In the genomic region with DNA sequence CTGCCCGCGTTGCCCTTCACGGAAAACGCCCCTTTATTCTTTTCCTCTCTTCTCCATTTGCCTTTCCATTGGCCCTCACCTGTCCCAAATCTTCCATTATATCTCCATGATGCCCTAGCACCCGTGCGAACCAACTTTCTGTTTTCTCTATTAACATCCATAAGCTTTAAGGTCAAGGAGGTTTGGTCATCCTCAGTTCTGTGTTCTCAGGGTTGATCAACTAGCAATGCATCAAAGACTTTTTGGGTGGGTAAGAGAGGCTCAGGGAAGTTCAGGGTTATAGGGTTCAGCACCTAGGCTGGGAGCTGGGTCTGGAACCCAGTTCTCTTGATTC, we compare ENCODE assay signal across 8 mouse cellular contexts. TPM values are rescaled to one million over a fixed set of nuclear protein-coding genes. Genes with fewer than 3 reads are reported as not detected.
A peak's percentile ranks its signal among the peaks of the same experiment; 100 is the strongest.
DNase-seq lines count a peak whose midpoint lies in the region; ATAC-seq and TF ChIP-seq lines count a peak whose summit lies in the region.

TSS of gene Sept3 (plus strand) at position 301 of the 334 bp plus-strand sequence.

- peak within 1 kb of the TSS; percentile 48; the same call in 1 of the 2 replicates for H3K9ac ChIP-seq in heart, embryonic 11.5 days (ENCODE audit: low read depth, low read length)
- peak within 1 kb of the TSS; percentile 79 for H3K9ac ChIP-seq in ES-Bruce4 (ENCODE audit: low read depth, poor library complexity, severe bottlenecking)
- H3K9ac ChIP-seq in hindbrain, embryonic 13.5 days: peak within 1 kb of the TSS; percentile 98
- H3K9ac ChIP-seq in liver, embryonic 14.5 days (replicated peaks): no peak within 1 kb of the TSS

- no peaks in the 10 kb centered on the region for H3K9me3 ChIP-seq in heart, embryonic 11.5 days (replicated peaks; ENCODE audit: control insufficient read depth, low read length)
- no peaks in the 10 kb centered on the region for H3K9me3 ChIP-seq in ES-Bruce4 (replicated peaks; ENCODE audit: control insufficient read depth, insufficient read depth, low read length, poor library complexity, severe bottlenecking)
- no peaks in the 10 kb centered on the region for H3K9me3 ChIP-seq in hindbrain, embryonic 13.5 days
- no peaks in the 10 kb centered on the region for H3K9me3 ChIP-seq in liver, embryonic 14.5 days (ENCODE audit: control insufficient read depth, low read length)

- no peak for DNase-seq in heart, adult 8-10 months (ENCODE audit: low spot score)
- DNase-seq in liver, embryonic 14.5 days (ENCODE audit: low read depth in 3 of 3, low spot score in 3 of 3): no peak
- DNase-seq in urinary bladder, adult 18-20 months (ENCODE audit: low spot score in 2 of 2): no peak
- no peak for DNase-seq in embryo, embryonic 10 days (ENCODE audit: low spot score)
- no peak for DNase-seq in adrenal gland, adult 2 months

- peak within 1 kb of the TSS; percentile 57 for H3K4me3 ChIP-seq in heart, embryonic 11.5 days (ENCODE audit: low read depth, low read length)
- H3K4me3 ChIP-seq in ES-Bruce4 (ENCODE audit: low read depth, low read length): peak within 1 kb of the TSS; percentile 97
- H3K4me3 ChIP-seq in hindbrain, embryonic 13.5 days: peak within 1 kb of the TSS; percentile 81
- H3K4me3 ChIP-seq in liver, embryonic 14.5 days (ENCODE audit: insufficient read depth in 1 of 2, low read depth in 2 of 2, low read length in 2 of 2): peak within 1 kb of the TSS in 1 of 2 experiments; percentile 42; a peak in 2 of 4 replicates

- no peak for TF ChIP-seq EP300 in ES-Bruce4 (IDR thresholded peaks at IDR 0.05; ENCODE audit: insufficient read depth, low read depth, low read length)
- no peak for TF ChIP-seq EP300 in liver, embryonic 14.5 days (IDR thresholded peaks at IDR 0.05; ENCODE audit: low read depth)

- ATAC-seq in heart, embryonic 11.5 days (replicated peaks; ENCODE audit: insufficient number of reproducible peaks, low FRiP score, low TSS enrichment): no peak
- no peak for ATAC-seq in hindbrain, embryonic 13.5 days (ENCODE audit: low FRiP score)
- no peak for ATAC-seq in liver, embryonic 14.5 days (ENCODE audit: insufficient read depth)

- H3K4me2 ChIP-seq in heart, embryonic 11.5 days: peak within 1 kb of the TSS; percentile 98
- peak within 1 kb of the TSS; percentile 95 for H3K4me2 ChIP-seq in hindbrain, embryonic 13.5 days
- H3K4me2 ChIP-seq in liver, embryonic 14.5 days (ENCODE audit: low read depth): peak within 1 kb of the TSS; percentile 57

- H3K36me3 ChIP-seq in heart, embryonic 11.5 days (ENCODE audit: control insufficient read depth, insufficient read depth, low read length): no peaks in the 10 kb centered on the region
- H3K36me3 ChIP-seq in ES-Bruce4 (ENCODE audit: control insufficient read depth, insufficient read depth, low read length, poor library complexity, severe bottlenecking): no peaks in the 10 kb centered on the region
- peaks cover 22% of the 10 kb centered on the region for H3K36me3 ChIP-seq in hindbrain, embryonic 13.5 days
- H3K36me3 ChIP-seq in liver, embryonic 14.5 days (replicated peaks; ENCODE audit: control insufficient read depth, insufficient read depth, low read depth): no peaks in the 10 kb centered on the region

- peaks cover 60% of the 10 kb centered on the region for H3K27me3 ChIP-seq in heart, embryonic 11.5 days (ENCODE audit: control insufficient read depth, insufficient read depth, low read length)
- H3K27me3 ChIP-seq in ES-Bruce4 (ENCODE audit: control insufficient read depth, insufficient read depth, low read length, poor library complexity, severe bottlenecking): 0 out of 2 replicates have a peak, but pooled peaks cover 4% of the 10 kb centered on the region
- peaks cover 26% of the 10 kb centered on the region for H3K27me3 ChIP-seq in hindbrain, embryonic 13.5 days
- peaks cover 42% of the 10 kb centered on the region for H3K27me3 ChIP-seq in liver, embryonic 14.5 days (ENCODE audit: control insufficient read depth, insufficient read depth, low read length)

- H3K4me1 ChIP-seq in heart, embryonic 11.5 days (ENCODE audit: control insufficient read depth, insufficient read depth, low read length): peaks cover 16% of the 10 kb centered on the region; the same call in 1 of the 2 replicates
- peaks cover 6% of the 10 kb centered on the region for H3K4me1 ChIP-seq in ES-Bruce4 (ENCODE audit: control insufficient read depth, insufficient read depth, low read length)
- H3K4me1 ChIP-seq in hindbrain, embryonic 13.5 days (replicated peaks): peaks cover 61% of the 10 kb centered on the region
- no peaks in the 10 kb centered on the region for H3K4me1 ChIP-seq in liver, embryonic 14.5 days (replicated peaks; ENCODE audit: control insufficient read depth in 2 of 2, insufficient read depth in 2 of 2, low read length in 1 of 2)

- 35% methylated on average over 6 of the region's 6 CpGs for WGBS in heart, embryonic 11.5 days (ENCODE audit: insufficient replicate concordance)
- 26% methylated on average over 6 of the region's 6 CpGs for WGBS in hindbrain, embryonic 13.5 days
- WGBS in liver, embryonic 14.5 days (ENCODE audit: insufficient replicate concordance): 22% methylated on average over 6 of the region's 6 CpGs

- no peak for TF ChIP-seq POLR2A in ES-Bruce4 (IDR thresholded peaks at IDR 0.05; ENCODE audit: insufficient read depth, low read length)

- no peak within 1 kb of the TSS for H3K27ac ChIP-seq in heart, embryonic 11.5 days (ENCODE audit: low read depth, low read length)
- no peak within 1 kb of the TSS for H3K27ac ChIP-seq in ES-Bruce4 (ENCODE audit: insufficient read depth, low read length)
- H3K27ac ChIP-seq in hindbrain, embryonic 13.5 days: peak within 1 kb of the TSS; percentile 99
- H3K27ac ChIP-seq in liver, embryonic 14.5 days: no peak within 1 kb of the TSS

- TF ChIP-seq CTCF in ES-Bruce4 (IDR thresholded peaks at IDR 0.05; ENCODE audit: low read depth, low read length): no peak
- TF ChIP-seq CTCF in liver, embryonic 14.5 days (IDR thresholded peaks at IDR 0.05; ENCODE audit: low read depth): no peak

RNA-seq across cellular contexts. Expression of gene Sept3, which starts in this region (rescaled TPM):
- polyA plus RNA-seq in heart, embryonic 11.5 days (2014; fragmentation: Nextera tagmentation; extraction: Ambion mirVana): 5.0 and 6.2 TPM in 2 replicates
- total RNA-seq in heart, adult 8-10 months (2022): under 1 TPM; 0.16 to 0.90 (median 0.44) TPM
- polyA plus RNA-seq in ES-Bruce4 (2011; ENCODE audit: insufficient read depth, insufficient read length, low read depth, missing spikeins): 8.8 and 9.7 TPM in 2 replicates
- polyA plus RNA-seq in hindbrain, embryonic 13.5 days (2015; fragmentation: Nextera tagmentation; extraction: Ambion mirVana): 329 and 346 TPM in 2 replicates
- polyA plus RNA-seq in liver, embryonic 14.5 days (2012; rRNA removed): 0.12 and 0.61 TPM in 2 replicates
- 0.09 TPM in 1 of 2 replicates, not detected in the other for polyA plus RNA-seq in liver, embryonic 14.5 days (2014; fragmentation: Nextera tagmentation; extraction: Ambion mirVana)
- 1 to 10 TPM; 2.9 to 4.7 TPM for total RNA-seq in adrenal gland, adult 2 months (2021)
- polyA plus RNA-seq in adrenal gland, adult 2 months (2012; rRNA removed): 2.1 and 2.9 TPM in 2 replicates

Comparison
In these comparisons a context has a peak if more than half of its experiments do, and no peak if none do; other contexts are left out.
1. RNA of gene Sept3 (polyA plus RNA-seq): 329 to 346 TPM in hindbrain, embryonic 13.5 days; 8.8 to 9.7 TPM in ES-Bruce4, 5.0 to 6.2 TPM in heart, embryonic 11.5 days, 2.1 to 2.9 TPM in adrenal gland, adult 2 months and 0.09 to 0.61 TPM in liver, embryonic 14.5 days; every median in the first group is over 10 times any median in the second.
2. Peak in every context shown above with its lines, with median percentiles within 50 percentile points of each other: H3K4me2 ChIP-seq.